ENCODE assay signal across 10 mouse cellular contexts in genomic region chr5:72219697-72220096, GRCm38 (mm10). TPM values are rescaled to one million over a fixed set of nuclear protein-coding genes. Genes with fewer than 3 reads are reported as not detected.
A peak's percentile ranks its signal among the peaks of the same experiment; 100 is the strongest.
DNase-seq lines count a peak whose midpoint lies in the region; ATAC-seq lines count a peak whose summit lies in the region.
"Had no signal": no experiment of that assay in that cellular context is flagged by ENCODE, and none has a peak within 500 bp of the region (broad histone marks: within the 10 kb centered on the region; RNA-seq: fewer than 3 reads in every experiment).

No protein-coding gene starts in this region.

- no peaks in the 10 kb centered on the region for H3K9me3 ChIP-seq in intestine, embryonic 15.5 days
- H3K9me3 ChIP-seq: limb, embryonic 10.5 days had no signal

- no peaks in the 10 kb centered on the region for H3K27me3 ChIP-seq in intestine, embryonic 15.5 days (replicated peaks)

- H3K9ac ChIP-seq in intestine, embryonic 15.5 days: no peak overlapping the region

- H3K27ac ChIP-seq in intestine, embryonic 15.5 days: no peak overlapping the region
- H3K27ac ChIP-seq: limb, embryonic 10.5 days had no signal

- H3K4me3 ChIP-seq in intestine, embryonic 15.5 days (replicated peaks): no peak overlapping the region
- H3K4me3 ChIP-seq: limb, embryonic 10.5 days had no signal

- peak; percentile 77 for ATAC-seq in intestine, embryonic 15.5 days
- no peak for ATAC-seq in cerebellum, adult (ENCODE audit: insufficient number of reproducible peaks, low FRiP score, low TSS enrichment)

- no peaks in the 10 kb centered on the region for H3K36me3 ChIP-seq in intestine, embryonic 15.5 days
- H3K36me3 ChIP-seq: limb, embryonic 10.5 days had no signal

- 77% methylated on average over 12 of the region's 12 CpGs for WGBS in intestine, embryonic 15.5 days

- no peak overlapping the region for H3K4me2 ChIP-seq in intestine, embryonic 15.5 days (replicated peaks)

- peak; percentile 10 for DNase-seq in adrenal gland, postnatal 25 days
- peak; percentile 42 for DNase-seq in heart, adult 8-10 months (ENCODE audit: low spot score)
- peak; percentile 8 for DNase-seq in lung, postnatal 10 days
- DNase-seq in right cerebral cortex, adult 2 months (ENCODE audit: low spot score in 2 of 2): no peak
- no peak for DNase-seq in spleen, postnatal 10 days (ENCODE audit: low spot score in 2 of 2)
- DNase-seq in gastrocnemius, adult 8-10 months (ENCODE audit: low spot score in 2 of 2): no peak
- DNase-seq: cerebellum, postnatal 25 days had no signal

- H3K4me1 ChIP-seq in intestine, embryonic 15.5 days (replicated peaks): no peaks in the 10 kb centered on the region
- H3K4me1 ChIP-seq: limb, embryonic 10.5 days had no signal

RNA-seq across cellular contexts. Expression of gene Commd8, which starts 51.7 kb away (rescaled TPM):
- total RNA-seq in adrenal gland, postnatal 25 days (2021): 62.4 and 77.6 TPM in 2 replicates
- 10 to 100 TPM; 40.5 to 44.6 (median 42.2) TPM for total RNA-seq in heart, adult 8-10 months (2022)
- 120 and 148 TPM in 2 replicates for polyA plus RNA-seq in intestine, embryonic 15.5 days (2015; fragmentation: Nextera tagmentation; extraction: Ambion mirVana)
- total RNA-seq in gastrocnemius, adult 8-10 months (2022): 10 to 100 TPM; 27.3 to 36.5 (median 31.9) TPM

Comparison
In these comparisons a context has a peak if more than half of its experiments do, and no peak if none do; other contexts are left out.
1. DNase-seq: peak in adrenal gland, postnatal 25 days (single experiment), heart, adult 8-10 months (single experiment) and lung, postnatal 10 days (single experiment); none in right cerebral cortex, adult 2 months (0 of 2), spleen, postnatal 10 days (0 of 2) and gastrocnemius, adult 8-10 months (0 of 2).